Mouse (Mus musculus): ENCODE data around the gene Cdc42se2. TPM values are rescaled to one million over a fixed set of nuclear protein-coding genes. Genes with fewer than 3 reads are reported as not detected.

The Cdc42se2 gene
- polyA plus RNA-seq, 1 experiment from 2014 or later, result 56.0 TPM

- ATAC-seq (ENCODE audit: extremely low read depth, insufficient number of reproducible peaks, low FRiP score, low TSS enrichment), result no peak
- peaks cover 45% of the 10 kb centered on the region for H3K36me3 ChIP-seq
- no peak overlapping the region for H3K4me3 ChIP-seq
- no peaks in the 10 kb centered on the region for H3K9me3 ChIP-seq
- H3K27ac ChIP-seq (replicated peaks), result no peak overlapping the region
- H3K27me3 ChIP-seq (replicated peaks), result no peaks in the 10 kb centered on the region
- no peak overlapping the region for H3K9ac ChIP-seq
- H3K4me2 ChIP-seq, result no peak overlapping the region
- peaks cover 26% of the 10 kb centered on the region for H3K4me1 ChIP-seq
- 40% methylated on average over 4 of the region's 4 CpGs for WGBS
Observed at GRCm38 (mm10) chr11:54751502-54751901, 36.0 kb downstream of the Cdc42se2 start.

- Histone ChIP-seq H3K4me3 (no peak overlapping the region), H3K36me3 (peaks cover 30% of the 10 kb centered on the region), H3K27me3 (replicated peaks) (no peaks in the 10 kb centered on the region), H3K9me3 (no peaks in the 10 kb centered on the region), H3K4me1 (peaks cover 16% of the 10 kb centered on the region; the same call in 1 of the 2 replicates), H3K4me2 (no peak overlapping the region), H3K27ac (replicated peaks) (no peak overlapping the region), H3K9ac (no peak overlapping the region)
- no peak for ATAC-seq (ENCODE audit: extremely low read depth, insufficient number of reproducible peaks, low FRiP score, low TSS enrichment)
Observed at GRCm38 (mm10) chr11:54748891-54749290, 38.6 kb downstream of the Cdc42se2 start.

GRCm38 (mm10) chr11:54744231-54744630 is 43.2 kb downstream of the Cdc42se2 start:
- Histone ChIP-seq H3K36me3 (peaks cover 33% of the 10 kb centered on the region), H3K27me3 (replicated peaks) (no peaks in the 10 kb centered on the region), H3K9ac (no peak overlapping the region), H3K27ac (replicated peaks) (0 out of 2 replicates have a peak overlapping the region, but pooled peaks have one; percentile 4), H3K9me3 (no peaks in the 10 kb centered on the region), H3K4me1 (peaks cover 10% of the 10 kb centered on the region; the same call in 1 of the 2 replicates), H3K4me3 (no peak overlapping the region), H3K4me2 (no peak overlapping the region)
- WGBS, result 63% methylated on average over 1 of the region's 1 CpGs
- ATAC-seq (ENCODE audit: extremely low read depth, insufficient number of reproducible peaks, low FRiP score, low TSS enrichment), result no peak

- peaks cover 14% of the 10 kb centered on the region for H3K4me1 ChIP-seq
- ATAC-seq (ENCODE audit: extremely low read depth, insufficient number of reproducible peaks, low FRiP score, low TSS enrichment), result no peak
- no peak overlapping the region for H3K4me2 ChIP-seq
Observed at GRCm38 (mm10) chr11:54741330-54741729, 46.1 kb downstream of the Cdc42se2 start.

GRCm38 (mm10) chr11:54739012-54739750 is 48.3 kb downstream of the Cdc42se2 start:
- peaks cover 11% of the 10 kb centered on the region for H3K4me1 ChIP-seq
- no peak overlapping the region for H3K9ac ChIP-seq
- peaks cover 39% of the 10 kb centered on the region for H3K36me3 ChIP-seq
- H3K27ac ChIP-seq (replicated peaks), result no peak overlapping the region
- H3K4me2 ChIP-seq, result no peak overlapping the region
- ATAC-seq (ENCODE audit: extremely low read depth, insufficient number of reproducible peaks, low FRiP score, low TSS enrichment), result no peak
- H3K9me3 ChIP-seq, result no peaks in the 10 kb centered on the region
- no peak overlapping the region for H3K4me3 ChIP-seq
- WGBS, result 85% methylated on average over 4 of the region's 4 CpGs
- H3K27me3 ChIP-seq (replicated peaks), result no peaks in the 10 kb centered on the region

More at GRCm38 (mm10) chr11:54741330-54741729, 46.1 kb downstream of the Cdc42se2 start:
- H3K36me3 ChIP-seq, result peaks cover 33% of the 10 kb centered on the region
- H3K27me3 ChIP-seq (replicated peaks), result no peaks in the 10 kb centered on the region
- no peak overlapping the region for H3K4me3 ChIP-seq
- H3K27ac ChIP-seq (replicated peaks), result no peak overlapping the region
- H3K9me3 ChIP-seq, result no peaks in the 10 kb centered on the region
- H3K9ac ChIP-seq, result no peak overlapping the region
- 91% methylated on average over 2 of the region's 2 CpGs for WGBS

- no peak overlapping the region for H3K9ac ChIP-seq
- no peak overlapping the region for H3K27ac ChIP-seq (replicated peaks)
- H3K36me3 ChIP-seq, result peaks cover 42% of the 10 kb centered on the region
- H3K27me3 ChIP-seq (replicated peaks), result no peaks in the 10 kb centered on the region
- H3K4me1 ChIP-seq, result peaks cover 18% of the 10 kb centered on the region
- no peak overlapping the region for H3K4me2 ChIP-seq
- no peaks in the 10 kb centered on the region for H3K9me3 ChIP-seq
- H3K4me3 ChIP-seq, result no peak overlapping the region
- WGBS, result 67% methylated on average over 4 of the region's 5 CpGs
- ATAC-seq (ENCODE audit: extremely low read depth, insufficient number of reproducible peaks, low FRiP score, low TSS enrichment), result no peak
Observed at GRCm38 (mm10) chr11:54736903-54737302, 50.6 kb downstream of the Cdc42se2 start.

GRCm38 (mm10) chr11:54735114-54735513 is 52.4 kb downstream of the Cdc42se2 start:
- Histone ChIP-seq H3K36me3 (peaks cover 44% of the 10 kb centered on the region), H3K4me3 (no peak overlapping the region), H3K9ac (no peak overlapping the region), H3K9me3 (no peaks in the 10 kb centered on the region), H3K4me2 (no peak overlapping the region), H3K4me1 (peaks cover 18% of the 10 kb centered on the region), H3K27ac (replicated peaks) (no peak overlapping the region), H3K27me3 (replicated peaks) (no peaks in the 10 kb centered on the region)
- 68% methylated on average over 1 of the region's 1 CpGs for WGBS
- ATAC-seq (ENCODE audit: extremely low read depth, insufficient number of reproducible peaks, low FRiP score, low TSS enrichment), result no peak

GRCm38 (mm10) chr11:54733546-54733945 is 53.9 kb downstream of the Cdc42se2 start:
- ATAC-seq (ENCODE audit: extremely low read depth, insufficient number of reproducible peaks, low FRiP score, low TSS enrichment), result no peak
- H3K9me3 ChIP-seq, result no peaks in the 10 kb centered on the region
- H3K4me2 ChIP-seq, result no peak overlapping the region
- no peak overlapping the region for H3K27ac ChIP-seq (replicated peaks)
- no peaks in the 10 kb centered on the region for H3K27me3 ChIP-seq (replicated peaks)
- no peak overlapping the region for H3K4me3 ChIP-seq
- H3K9ac ChIP-seq, result no peak overlapping the region
- WGBS, result 63% methylated on average over 7 of the region's 7 CpGs
- H3K4me1 ChIP-seq, result peaks cover 18% of the 10 kb centered on the region
- peaks cover 39% of the 10 kb centered on the region for H3K36me3 ChIP-seq

GRCm38 (mm10) chr11:54731367-54731766 is 56.1 kb downstream of the Cdc42se2 start:
- 84% methylated on average over 7 of the region's 7 CpGs for WGBS
- no peak overlapping the region for H3K27ac ChIP-seq (replicated peaks)
- H3K9ac ChIP-seq, result no peak overlapping the region
- H3K9me3 ChIP-seq, result no peaks in the 10 kb centered on the region
- no peaks in the 10 kb centered on the region for H3K27me3 ChIP-seq (replicated peaks)
- H3K4me3 ChIP-seq, result no peak overlapping the region
- no peak for ATAC-seq (ENCODE audit: extremely low read depth, insufficient number of reproducible peaks, low FRiP score, low TSS enrichment)
- H3K36me3 ChIP-seq, result peaks cover 32% of the 10 kb centered on the region
- peaks cover 34% of the 10 kb centered on the region for H3K4me1 ChIP-seq
- no peak overlapping the region for H3K4me2 ChIP-seq

GRCm38 (mm10) chr11:54730931-54731330 is 56.5 kb downstream of the Cdc42se2 start:
- no peak overlapping the region for H3K9ac ChIP-seq
- no peaks in the 10 kb centered on the region for H3K9me3 ChIP-seq
- no peak for ATAC-seq (ENCODE audit: extremely low read depth, insufficient number of reproducible peaks, low FRiP score, low TSS enrichment)
- no peaks in the 10 kb centered on the region for H3K27me3 ChIP-seq (replicated peaks)
- H3K4me1 ChIP-seq, result peaks cover 36% of the 10 kb centered on the region
- H3K4me3 ChIP-seq, result no peak overlapping the region
- 85% methylated on average over 5 of the region's 5 CpGs for WGBS
- peaks cover 36% of the 10 kb centered on the region for H3K36me3 ChIP-seq
- no peak overlapping the region for H3K27ac ChIP-seq (replicated peaks)
- H3K4me2 ChIP-seq, result no peak overlapping the region

GRCm38 (mm10) chr11:54729311-54729710 is 58.2 kb downstream of the Cdc42se2 start:
- WGBS, result 66% methylated on average over 3 of the region's 3 CpGs
- H3K27me3 ChIP-seq (replicated peaks), result no peaks in the 10 kb centered on the region
- no peak overlapping the region for H3K4me2 ChIP-seq
- no peak overlapping the region for H3K4me3 ChIP-seq
- no peak overlapping the region for H3K9ac ChIP-seq
- H3K9me3 ChIP-seq, result no peaks in the 10 kb centered on the region
- ATAC-seq (ENCODE audit: extremely low read depth, insufficient number of reproducible peaks, low FRiP score, low TSS enrichment), result no peak
- H3K4me1 ChIP-seq, result peaks cover 46% of the 10 kb centered on the region
- H3K27ac ChIP-seq (replicated peaks), result no peak overlapping the region
- H3K36me3 ChIP-seq, result peaks cover 33% of the 10 kb centered on the region

- Histone ChIP-seq H3K4me1 (peaks cover 48% of the 10 kb centered on the region), H3K9me3 (no peaks in the 10 kb centered on the region), H3K36me3 (peaks cover 33% of the 10 kb centered on the region), H3K27ac (replicated peaks) (no peak overlapping the region), H3K9ac (no peak overlapping the region), H3K4me3 (no peak overlapping the region), H3K4me2 (no peak overlapping the region), H3K27me3 (replicated peaks) (no peaks in the 10 kb centered on the region)
- no peak for ATAC-seq (ENCODE audit: extremely low read depth, insufficient number of reproducible peaks, low FRiP score, low TSS enrichment)
- 84% methylated on average over 2 of the region's 2 CpGs for WGBS
Observed at GRCm38 (mm10) chr11:54728371-54728770, 59.1 kb downstream of the Cdc42se2 start.
